Mouse (Mus musculus) layer of hippocampus, postnatal 10 days (tissue): ENCODE results near the gene Ptprg. TPM values are rescaled to one million over a fixed set of nuclear protein-coding genes. Genes with fewer than 3 reads are reported as not detected.

Experiments
- total RNA-seq, 2 experiments: library from RNA; stranded (reverse); gene quantifications; 2 replicates each; pipeline ENCODE4 v1.2.3; 2021

Ptprg gene
- total RNA-seq, 2 experiments from 2014 or later: 159 to 164 TPM

Other genes starting within 250 kb of the Ptprg start
- under 1 TPM; 0.57 to 0.74 TPM for gene Gm3839, start 196.8 kb upstream of the Ptprg start, total RNA-seq